Mouse (Mus musculus): Measurements from ENCODE around the gene Clspn. TPM values are rescaled to one million over a fixed set of nuclear protein-coding genes. Genes with fewer than 3 reads are reported as not detected.

Gene Clspn
- 2.6 and 3.2 TPM in 2 replicates for polyA plus RNA-seq (2015; fragmentation: Nextera tagmentation; extraction: Ambion mirVana)

DNA sequence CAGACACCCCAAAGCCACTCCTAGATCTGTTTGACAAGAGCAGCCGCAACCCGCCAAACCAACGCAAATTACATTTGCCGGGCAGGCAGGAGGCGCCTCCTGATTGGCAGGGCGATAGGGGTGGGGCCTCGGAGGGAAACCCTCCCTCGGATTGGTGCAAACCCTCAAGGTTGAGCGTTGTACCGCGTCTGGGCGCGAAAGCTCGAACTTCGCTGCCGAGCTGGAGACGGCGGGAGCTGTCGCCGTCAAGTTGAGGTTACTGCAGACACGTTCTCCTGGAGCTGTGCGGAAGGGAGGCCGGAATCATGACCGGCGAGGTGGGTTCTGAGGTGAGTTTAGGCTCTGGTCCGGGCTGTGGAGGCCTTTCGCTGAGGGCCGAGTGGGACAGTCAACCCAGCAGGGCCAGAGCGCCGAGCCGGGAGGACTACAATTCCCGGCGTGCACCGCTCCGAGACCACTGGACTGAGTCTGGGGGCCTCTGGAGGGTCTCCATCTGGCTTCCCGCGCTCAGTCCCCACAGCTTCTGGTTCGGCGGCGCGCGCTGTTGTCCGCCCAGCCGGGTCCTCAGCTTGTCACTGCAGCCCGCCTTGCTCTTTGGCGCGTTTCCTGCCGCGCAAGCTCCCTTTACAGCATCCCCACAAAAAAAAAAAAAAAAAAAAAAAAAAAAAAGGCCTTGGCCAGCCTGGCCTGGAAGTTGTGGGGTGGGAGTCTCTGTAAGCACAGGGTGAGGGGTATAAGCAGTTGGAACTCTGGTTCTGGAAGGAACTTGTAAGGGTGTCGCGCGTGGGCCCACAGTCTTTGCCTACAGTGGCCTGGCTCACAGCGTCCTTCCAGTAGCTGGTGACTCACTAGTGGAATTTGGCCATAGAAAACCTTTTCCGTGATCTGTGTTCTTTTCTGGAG is at the start of gene Clspn:
Clspn (plus strand) TSS at position 127 of the 903 bp plus-strand sequence.

DNA sequence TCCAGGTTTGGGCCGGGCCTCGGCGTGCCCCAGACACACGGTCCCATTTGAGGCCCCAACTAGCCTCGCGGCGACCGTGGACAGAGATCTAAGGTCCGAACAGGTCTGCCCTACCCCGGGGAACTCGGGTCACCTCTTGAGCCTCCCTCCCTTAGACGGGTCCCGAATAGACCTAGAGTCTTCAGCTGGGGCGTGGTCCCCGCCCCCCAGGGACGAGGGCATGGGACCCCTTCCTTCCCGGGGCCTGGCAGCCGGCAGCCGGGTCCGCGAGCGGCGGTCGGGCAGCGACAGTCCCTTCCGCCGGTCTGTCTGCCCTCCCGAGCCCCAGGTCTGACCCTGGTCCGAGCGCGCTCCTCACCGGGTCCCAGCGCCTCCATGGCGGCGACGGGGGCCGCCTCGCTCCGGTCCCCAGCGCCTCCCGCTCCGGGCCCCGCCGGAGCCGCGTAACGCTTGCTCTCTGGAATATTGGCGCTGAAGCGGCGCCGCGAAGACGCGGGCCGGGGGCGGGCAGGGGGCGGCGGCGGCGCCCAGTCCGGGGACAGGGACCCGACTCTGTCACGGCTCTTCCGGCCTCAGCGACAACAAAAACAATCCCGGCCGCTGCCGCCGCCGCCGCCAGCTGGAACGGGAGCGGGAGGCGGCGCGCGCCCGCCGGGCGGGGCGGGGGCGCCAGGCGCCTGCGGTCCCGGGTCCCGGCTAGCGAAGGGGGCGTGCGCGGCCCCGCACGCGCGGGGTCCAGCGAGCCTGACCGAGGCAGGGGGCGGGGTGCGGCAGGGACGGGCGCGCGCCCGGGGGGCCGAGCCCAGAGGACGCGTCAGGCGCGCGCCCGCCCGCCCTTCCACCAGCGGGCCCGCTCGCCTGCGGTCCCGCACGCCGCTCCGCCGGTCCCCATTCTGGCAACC is 23.7 kb upstream of the Clspn start, which contains the start of gene Ago4:
Ago4 (minus strand) TSS at position 646 of the 902 bp plus-strand sequence.

DNA sequence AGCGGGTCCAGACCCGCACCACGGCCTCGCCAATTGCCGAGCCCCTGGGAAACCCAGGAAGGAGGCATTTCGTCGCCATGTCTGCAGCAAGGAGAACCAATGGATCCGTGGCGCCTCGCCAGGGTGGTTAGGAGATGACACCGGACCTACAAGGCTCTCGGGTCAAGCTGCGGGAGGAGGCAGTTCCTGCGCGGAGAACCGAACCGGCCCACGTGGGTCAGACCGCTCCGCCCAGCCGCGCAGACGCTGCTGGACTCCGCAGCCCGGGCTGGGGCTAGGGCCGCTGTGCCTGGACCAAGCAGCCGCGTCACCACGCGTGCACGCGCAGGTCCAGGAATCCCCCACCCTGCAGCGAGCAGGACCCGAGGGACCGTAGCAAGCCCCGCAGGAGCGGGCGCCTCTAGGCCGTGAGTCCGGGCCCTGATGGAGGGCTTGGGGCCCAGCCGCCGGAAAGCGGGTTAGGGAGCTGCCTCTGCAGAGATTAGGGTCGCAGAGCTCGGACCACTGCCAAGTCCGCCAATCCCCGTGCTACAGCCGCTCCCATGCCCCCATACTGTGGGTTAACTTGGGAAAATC is 53.0 kb downstream of the Clspn start, which contains the start of gene 5730409E04Rik:
5730409E04Rik (plus strand) TSS at position 213 of the 576 bp plus-strand sequence.

Small RNA genes within 50 kb of the gene (microRNA-seq; reads per million reads assigned to microRNA genes)
- gene Mir7119, result not detected

Other genes with a start within 250 kb of the Clspn start
- gene Adprhl2, start 235.2 kb upstream of the Clspn start, polyA plus RNA-seq (2015; fragmentation: Nextera tagmentation; extraction: Ambion mirVana), result 61.4 and 65.5 TPM in 2 replicates
- gene Tekt2, start 231.2 kb upstream of the Clspn start, polyA plus RNA-seq (2015; fragmentation: Nextera tagmentation; extraction: Ambion mirVana), result 10.2 and 10.3 TPM in 2 replicates
- 11.9 and 12.7 TPM in 2 replicates for gene Ago3, start 127.4 kb upstream of the Clspn start, polyA plus RNA-seq (2015; fragmentation: Nextera tagmentation; extraction: Ambion mirVana)
- 6.5 and 8.2 TPM in 2 replicates for gene Ago1, start 88.4 kb upstream of the Clspn start, polyA plus RNA-seq (2015; fragmentation: Nextera tagmentation; extraction: Ambion mirVana)
- gene Ago4, start 23.5 kb upstream of the Clspn start, polyA plus RNA-seq (2015; fragmentation: Nextera tagmentation; extraction: Ambion mirVana), result 3.3 and 4.0 TPM in 2 replicates
- gene 5730409E04Rik, start 52.9 kb downstream of the Clspn start, polyA plus RNA-seq (2015; fragmentation: Nextera tagmentation; extraction: Ambion mirVana), result 31.6 and 38.1 TPM in 2 replicates
- 446 and 459 TPM in 2 replicates for gene Psmb2, start 120.7 kb downstream of the Clspn start, polyA plus RNA-seq (2015; fragmentation: Nextera tagmentation; extraction: Ambion mirVana)
- not detected in 2 replicates for gene Tfap2e, start 179.3 kb downstream of the Clspn start, polyA plus RNA-seq (2015; fragmentation: Nextera tagmentation; extraction: Ambion mirVana)
- gene Ncdn, start 196.5 kb downstream of the Clspn start, polyA plus RNA-seq (2015; fragmentation: Nextera tagmentation; extraction: Ambion mirVana), result 185 and 198 TPM in 2 replicates
- gene AU040320, start 196.6 kb downstream of the Clspn start, polyA plus RNA-seq (2015; fragmentation: Nextera tagmentation; extraction: Ambion mirVana), result 30.9 and 32.5 TPM in 2 replicates

Data from neural tube, postnatal 0 days (tissue).